Mouse (Mus musculus): ENCODE data around the gene Smpd1. TPM values are rescaled to one million over a fixed set of nuclear protein-coding genes. Genes with fewer than 3 reads are reported as not detected.

The Smpd1 gene
- polyA plus RNA-seq, 1 experiment from 2014 or later: 43.6 TPM

DNA sequence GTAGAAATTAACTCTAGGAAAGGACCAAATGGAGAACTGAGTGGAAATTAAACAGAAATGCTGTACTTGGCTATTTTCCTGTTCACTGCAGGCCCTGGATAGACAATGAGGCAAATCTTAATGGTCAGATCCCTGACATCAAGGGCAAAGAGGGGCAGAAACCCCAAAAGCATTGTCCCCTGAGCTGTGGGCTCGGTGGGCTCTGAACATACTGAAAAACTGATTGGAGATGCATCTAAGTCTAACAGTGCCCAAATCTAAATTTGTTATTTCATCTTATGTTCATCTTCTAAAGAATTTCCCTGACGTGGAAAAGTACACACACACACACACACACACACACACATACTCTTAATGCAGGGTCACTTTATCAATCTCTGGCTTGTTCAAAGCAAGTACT is 27.8 kb downstream of the Smpd1 start:
- Histone ChIP-seq H3K27ac (peak overlapping the region; percentile 95), H3K4me2 (peak overlapping the region; percentile 68), H3K27me3 (peaks cover 6% of the 10 kb centered on the region; the same call in 1 of the 2 replicates), H3K4me3 (replicated peaks) (peak overlapping the region; percentile 77), H3K9me3 (no peaks in the 10 kb centered on the region), H3K9ac (peak overlapping the region; percentile 82), H3K36me3 (replicated peaks) (no peaks in the 10 kb centered on the region), H3K4me1 (peaks cover 29% of the 10 kb centered on the region)
- no peak for ATAC-seq (ENCODE audit: low FRiP score)
- 58% methylated on average over 2 of the region's 2 CpGs for WGBS

DNA sequence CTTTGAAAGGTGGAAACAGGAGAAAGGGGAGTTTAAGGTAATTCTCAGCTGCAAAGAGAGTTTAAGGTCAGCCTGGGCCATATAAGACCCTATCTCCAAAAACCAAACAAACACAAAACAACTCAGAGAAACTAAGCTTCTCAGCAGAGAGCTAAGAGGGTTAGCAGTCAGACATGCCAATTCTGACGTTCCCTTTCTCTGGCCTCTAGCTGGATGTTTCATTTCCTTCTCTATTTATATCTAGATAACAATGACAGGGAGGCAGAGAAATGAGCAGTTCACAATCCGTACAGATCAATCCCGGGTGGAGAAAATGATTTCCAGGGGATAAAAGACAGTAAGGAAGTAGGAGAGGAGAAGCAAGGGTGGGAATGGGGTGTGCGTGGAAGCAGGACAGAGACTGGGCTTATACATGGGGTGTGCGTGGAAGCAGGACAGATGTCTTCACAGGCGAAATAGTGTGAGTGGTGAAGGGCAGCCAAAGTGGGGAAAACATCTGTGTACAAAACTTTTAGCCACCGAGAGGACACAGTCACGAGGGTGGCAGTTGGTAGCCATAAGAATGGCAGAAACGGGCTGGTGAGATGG is 34.3 kb downstream of the Smpd1 start:
- Histone ChIP-seq H3K4me1 (no peaks in the 10 kb centered on the region), H3K36me3 (replicated peaks) (no peaks in the 10 kb centered on the region), H3K9me3 (no peaks in the 10 kb centered on the region), H3K27ac (no peak overlapping the region), H3K4me3 (replicated peaks) (no peak overlapping the region), H3K27me3 (no peaks in the 10 kb centered on the region), H3K9ac (no peak overlapping the region), H3K4me2 (no peak overlapping the region)
- no peak for ATAC-seq (ENCODE audit: low FRiP score)
- WGBS: 69% methylated on average over 9 of the region's 9 CpGs

DNA sequence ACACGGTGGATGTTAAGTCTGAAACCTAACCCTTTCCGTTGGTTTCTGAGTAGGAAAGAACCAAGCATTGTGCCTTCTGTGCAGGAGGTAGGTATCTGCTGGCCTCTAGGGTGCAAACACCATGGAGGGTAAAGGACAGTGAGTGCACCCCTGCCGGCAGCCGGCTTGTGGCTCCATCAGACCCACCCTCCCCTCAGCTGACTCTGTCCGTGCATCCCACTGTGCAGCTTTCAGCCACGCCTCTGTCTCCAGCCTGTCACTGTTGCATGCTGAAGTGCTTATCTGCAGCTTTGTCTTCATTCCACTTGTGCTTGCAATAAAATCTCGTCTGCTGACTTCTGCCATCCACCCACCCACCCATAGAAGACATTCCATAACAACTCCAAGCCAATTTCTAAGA is 35.9 kb downstream of the Smpd1 start:
- Histone ChIP-seq H3K36me3 (replicated peaks) (no peaks in the 10 kb centered on the region), H3K4me2 (no peak overlapping the region), H3K27me3 (no peaks in the 10 kb centered on the region), H3K4me1 (no peaks in the 10 kb centered on the region), H3K9me3 (no peaks in the 10 kb centered on the region), H3K9ac (no peak overlapping the region), H3K27ac (no peak overlapping the region), H3K4me3 (replicated peaks) (no peak overlapping the region)
- 13% methylated on average over 7 of the region's 7 CpGs for WGBS
- ATAC-seq (ENCODE audit: low FRiP score): no peak

DNA sequence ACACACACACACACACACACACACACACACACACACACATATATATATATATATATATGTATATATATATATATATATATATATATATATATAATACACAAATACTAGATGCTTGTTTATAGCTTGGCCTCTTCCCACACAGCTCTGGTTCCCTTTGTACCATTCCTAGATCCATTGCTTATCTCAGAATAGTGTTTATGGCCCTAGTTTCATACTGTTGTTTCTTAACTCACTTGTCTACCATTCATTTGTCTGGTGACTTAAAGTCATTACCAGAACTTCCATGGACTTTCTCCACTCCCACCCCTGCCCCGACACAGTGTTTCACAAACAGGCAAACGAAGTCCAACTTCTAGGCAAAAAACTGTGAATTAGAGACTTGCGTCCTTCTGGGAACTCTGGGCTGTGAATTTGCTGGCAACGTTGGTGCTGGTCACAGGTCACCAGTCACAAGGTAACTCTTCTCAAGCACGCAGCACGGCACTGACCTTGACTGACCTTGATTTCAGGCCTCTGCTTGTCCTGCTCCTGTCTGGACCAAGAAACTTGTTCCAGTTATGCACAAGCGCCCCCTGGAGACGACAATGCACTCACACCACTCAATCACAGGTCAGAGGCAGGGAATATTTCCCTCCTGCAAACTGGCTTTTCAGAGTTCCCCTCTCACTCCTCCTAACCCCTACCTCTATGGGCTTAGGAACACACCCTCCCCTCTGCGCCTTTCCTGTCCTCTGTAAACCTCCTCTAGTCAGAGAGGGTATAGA is 48.9 kb downstream of the Smpd1 start:
- Histone ChIP-seq H3K9me3 (no peaks in the 10 kb centered on the region), H3K4me1 (no peaks in the 10 kb centered on the region), H3K4me2 (no peak overlapping the region), H3K4me3 (replicated peaks) (no peak overlapping the region), H3K27me3 (no peaks in the 10 kb centered on the region), H3K36me3 (replicated peaks) (no peaks in the 10 kb centered on the region), H3K9ac (no peak overlapping the region), H3K27ac (no peak overlapping the region)
- ATAC-seq (ENCODE audit: low FRiP score): peak; percentile 65; the same call in 1 of the 2 replicates
- 36% methylated on average over 9 of the region's 9 CpGs for WGBS

Other genes with a start within 250 kb of the Smpd1 start
- gene Olfr689, start 243.2 kb upstream of the Smpd1 start, polyA plus RNA-seq (2016; fragmentation: Nextera tagmentation; extraction: Ambion mirVana): not detected in 2 replicates
- not detected in 2 replicates for gene Olfr690, start 220.3 kb upstream of the Smpd1 start, polyA plus RNA-seq (2016; fragmentation: Nextera tagmentation; extraction: Ambion mirVana)
- not detected in 2 replicates for gene Olfr691, start 212.1 kb upstream of the Smpd1 start, polyA plus RNA-seq (2016; fragmentation: Nextera tagmentation; extraction: Ambion mirVana)
- not detected in 2 replicates for gene Olfr692, start 186.1 kb upstream of the Smpd1 start, polyA plus RNA-seq (2016; fragmentation: Nextera tagmentation; extraction: Ambion mirVana)
- not detected in 2 replicates for gene Gm5901, start 179.3 kb upstream of the Smpd1 start, polyA plus RNA-seq (2016; fragmentation: Nextera tagmentation; extraction: Ambion mirVana)
- 48.2 and 49.7 TPM in 2 replicates for gene Fam160a2, start 154.3 kb upstream of the Smpd1 start, polyA plus RNA-seq (2016; fragmentation: Nextera tagmentation; extraction: Ambion mirVana)
- 0.10 and 0.19 TPM in 2 replicates for gene Cnga4, start 149.8 kb upstream of the Smpd1 start, polyA plus RNA-seq (2016; fragmentation: Nextera tagmentation; extraction: Ambion mirVana)
- 0.38 and 0.70 TPM in 2 replicates for gene Cckbr, start 128.6 kb upstream of the Smpd1 start, polyA plus RNA-seq (2016; fragmentation: Nextera tagmentation; extraction: Ambion mirVana)
- gene Cavin3, start 72.1 kb upstream of the Smpd1 start, polyA plus RNA-seq (2016; fragmentation: Nextera tagmentation; extraction: Ambion mirVana): 20.2 and 24.7 TPM in 2 replicates
- 149 and 160 TPM in 2 replicates for gene Apbb1, start 27.3 kb downstream of the Smpd1 start, polyA plus RNA-seq (2016; fragmentation: Nextera tagmentation; extraction: Ambion mirVana)
- 0.17 and 0.29 TPM in 2 replicates for gene Hpx, start 45.8 kb downstream of the Smpd1 start, polyA plus RNA-seq (2016; fragmentation: Nextera tagmentation; extraction: Ambion mirVana)
- 50.6 and 51.2 TPM in 2 replicates for gene Trim3, start 79.2 kb downstream of the Smpd1 start, polyA plus RNA-seq (2016; fragmentation: Nextera tagmentation; extraction: Ambion mirVana)
- gene Timm10b, start 85.7 kb downstream of the Smpd1 start, polyA plus RNA-seq (2016; fragmentation: Nextera tagmentation; extraction: Ambion mirVana): 126 and 142 TPM in 2 replicates
- gene Arfip2, start 86.1 kb downstream of the Smpd1 start, polyA plus RNA-seq (2016; fragmentation: Nextera tagmentation; extraction: Ambion mirVana): 72.2 and 73.8 TPM in 2 replicates
- gene Gm45799, start 86.2 kb downstream of the Smpd1 start, polyA plus RNA-seq (2016; fragmentation: Nextera tagmentation; extraction: Ambion mirVana): 2.5 and 15.7 TPM in 2 replicates
- gene Dnhd1, start 96.5 kb downstream of the Smpd1 start, polyA plus RNA-seq (2016; fragmentation: Nextera tagmentation; extraction: Ambion mirVana): 0.85 and 0.96 TPM in 2 replicates
- gene Ilk, start 182.2 kb downstream of the Smpd1 start, polyA plus RNA-seq (2016; fragmentation: Nextera tagmentation; extraction: Ambion mirVana): 184 and 187 TPM in 2 replicates
- 39.5 and 41.5 TPM in 2 replicates for gene Rrp8, start 183.0 kb downstream of the Smpd1 start, polyA plus RNA-seq (2016; fragmentation: Nextera tagmentation; extraction: Ambion mirVana)
- 145 and 170 TPM in 2 replicates for gene Taf10, start 190.0 kb downstream of the Smpd1 start, polyA plus RNA-seq (2016; fragmentation: Nextera tagmentation; extraction: Ambion mirVana)
- 45.8 and 48.3 TPM in 2 replicates for gene Tpp1, start 197.9 kb downstream of the Smpd1 start, polyA plus RNA-seq (2016; fragmentation: Nextera tagmentation; extraction: Ambion mirVana)
- gene Dchs1, start 233.3 kb downstream of the Smpd1 start, polyA plus RNA-seq (2016; fragmentation: Nextera tagmentation; extraction: Ambion mirVana): 22.9 and 25.0 TPM in 2 replicates